ENCODE assay signal across 8 mouse cellular contexts in the genomic region with DNA sequence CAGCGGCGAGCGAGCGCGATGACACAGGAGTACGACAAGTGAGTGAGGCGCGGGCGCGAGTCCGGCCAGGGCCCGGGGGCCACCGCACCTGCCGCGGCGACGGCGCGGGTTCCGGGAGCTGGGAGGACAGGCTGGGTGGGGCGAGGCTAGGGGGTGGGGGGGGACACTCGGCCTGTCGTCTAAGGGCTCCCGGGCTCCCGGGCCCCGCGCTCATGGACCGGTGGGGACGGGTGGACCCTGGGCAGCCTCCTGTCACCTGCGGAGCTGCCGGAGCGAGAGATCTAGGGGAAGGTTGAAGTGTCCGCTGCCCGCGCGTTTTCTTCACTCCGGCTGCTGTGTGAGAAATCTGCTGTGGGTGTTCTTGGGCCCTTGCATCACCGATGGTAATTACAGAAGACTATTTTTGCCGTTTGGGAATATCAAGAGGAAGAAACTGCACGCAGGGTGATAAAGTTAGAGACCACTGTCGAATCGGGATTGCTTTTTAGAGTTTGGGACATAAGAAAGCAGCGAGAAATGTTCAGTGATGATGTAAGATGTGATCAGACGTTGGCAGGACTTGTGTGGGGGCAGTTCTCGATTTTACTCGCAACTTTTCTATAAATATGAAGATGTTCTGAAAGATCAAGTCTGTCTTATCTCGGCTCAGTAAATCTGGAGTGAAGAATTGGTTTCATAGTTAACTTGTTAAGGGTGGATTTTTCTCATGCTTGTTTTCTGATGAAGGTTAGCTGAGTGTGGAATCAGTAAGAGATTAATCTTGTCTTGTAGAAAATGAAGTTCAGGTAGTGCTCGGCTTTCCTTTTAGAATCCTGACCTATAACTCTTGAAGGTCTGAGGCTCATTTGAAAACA. TPM values are rescaled to one million over a fixed set of nuclear protein-coding genes. Genes with fewer than 3 reads are reported as not detected.
DNase-seq lines count a peak whose midpoint lies in the region; ATAC-seq and TF ChIP-seq lines count a peak whose summit lies in the region.

No protein-coding gene starts in this region.

- peak overlapping the region; percentile 69 for H3K4me3 ChIP-seq in kidney, adult 2 months (ENCODE audit: insufficient read depth, low read depth, low read length)
- H3K4me3 ChIP-seq in forebrain, embryonic 14.5 days (ENCODE audit: low read depth, low read length), result peak overlapping the region; percentile 65
- H3K4me3 ChIP-seq in liver, embryonic 12.5 days, result peak overlapping the region; percentile 68
- peak overlapping the region; percentile 62 for H3K4me3 ChIP-seq in stomach, postnatal 0 days (ENCODE audit: low read depth, low read length)

- TF ChIP-seq CTCF in kidney, adult 2 months (conservative IDR thresholded peaks at IDR 0.05; ENCODE audit: insufficient read depth, insufficient read length, low read depth, low read length), result no peak
- no peak for TF ChIP-seq CTCF in stomach, postnatal 0 days (IDR thresholded peaks at IDR 0.05; ENCODE audit: low read depth)

- peak overlapping the region; percentile 62 for H3K9ac ChIP-seq in forebrain, embryonic 14.5 days (ENCODE audit: low read length)
- peak overlapping the region; percentile 81 for H3K9ac ChIP-seq in liver, embryonic 12.5 days
- peak overlapping the region; percentile 67 for H3K9ac ChIP-seq in stomach, postnatal 0 days (ENCODE audit: low read length)

- TF ChIP-seq POLR2A in kidney, adult 2 months (IDR thresholded peaks at IDR 0.05; ENCODE audit: low read depth, low read length), result no peak

- H3K27ac ChIP-seq in kidney, adult 2 months (ENCODE audit: insufficient read depth, low read depth, low read length), result no peak overlapping the region
- no peak overlapping the region for H3K27ac ChIP-seq in forebrain, embryonic 14.5 days (ENCODE audit: low read depth, low read length)
- no peak overlapping the region for H3K27ac ChIP-seq in liver, embryonic 12.5 days
- H3K27ac ChIP-seq in stomach, postnatal 0 days (replicated peaks), result peak overlapping the region; percentile 76

- no peaks in the 10 kb centered on the region for H3K9me3 ChIP-seq in forebrain, embryonic 14.5 days (replicated peaks; ENCODE audit: control insufficient read depth, low read length)
- no peaks in the 10 kb centered on the region for H3K9me3 ChIP-seq in liver, embryonic 12.5 days (replicated peaks)
- no peaks in the 10 kb centered on the region for H3K9me3 ChIP-seq in stomach, postnatal 0 days (ENCODE audit: control insufficient read depth, low read length)

- ATAC-seq in forebrain, embryonic 14.5 days, result peak; percentile 66
- ATAC-seq in liver, embryonic 12.5 days, result peak; percentile 44
- ATAC-seq in stomach, postnatal 0 days (ENCODE audit: low FRiP score, low TSS enrichment), result no peak

- no peaks in the 10 kb centered on the region for H3K36me3 ChIP-seq in kidney, adult 2 months (ENCODE audit: control insufficient read depth, insufficient read depth, low read length)
- H3K36me3 ChIP-seq in forebrain, embryonic 14.5 days (ENCODE audit: control insufficient read depth, insufficient read depth, low read length), result no peaks in the 10 kb centered on the region
- no peaks in the 10 kb centered on the region for H3K36me3 ChIP-seq in liver, embryonic 12.5 days
- peaks cover 3% of the 10 kb centered on the region for H3K36me3 ChIP-seq in stomach, postnatal 0 days (ENCODE audit: control insufficient read depth, insufficient read depth, low read length)

- H3K27me3 ChIP-seq in kidney, adult 2 months (replicated peaks; ENCODE audit: control insufficient read depth, insufficient read depth, low read length), result peaks cover 2% of the 10 kb centered on the region; the same call in 1 of the 2 replicates
- peaks cover 10% of the 10 kb centered on the region for H3K27me3 ChIP-seq in forebrain, embryonic 14.5 days (replicated peaks; ENCODE audit: control insufficient read depth, insufficient read depth, low read length)
- peaks cover 55% of the 10 kb centered on the region for H3K27me3 ChIP-seq in liver, embryonic 12.5 days (replicated peaks)
- no peaks in the 10 kb centered on the region for H3K27me3 ChIP-seq in stomach, postnatal 0 days (ENCODE audit: control insufficient read depth, insufficient read depth, low read length)

- H3K4me2 ChIP-seq in forebrain, embryonic 14.5 days (ENCODE audit: low read length), result peak overlapping the region; percentile 84
- H3K4me2 ChIP-seq in liver, embryonic 12.5 days, result peak overlapping the region; percentile 97
- H3K4me2 ChIP-seq in stomach, postnatal 0 days (replicated peaks; ENCODE audit: low read depth), result peak overlapping the region; percentile 75

- H3K4me1 ChIP-seq in kidney, adult 2 months (ENCODE audit: control insufficient read depth, insufficient read depth, low read length), result no peaks in the 10 kb centered on the region; the same call in 1 of the 2 replicates
- 0 out of 2 replicates have a peak, but pooled peaks cover 4% of the 10 kb centered on the region for H3K4me1 ChIP-seq in forebrain, embryonic 14.5 days (ENCODE audit: control insufficient read depth, insufficient read depth, low read length)
- peaks cover 22% of the 10 kb centered on the region; the same call in 1 of the 2 replicates for H3K4me1 ChIP-seq in liver, embryonic 12.5 days
- no peaks in the 10 kb centered on the region for H3K4me1 ChIP-seq in stomach, postnatal 0 days (replicated peaks; ENCODE audit: control insufficient read depth, insufficient read depth)

- no peak for TF ChIP-seq EP300 in stomach, postnatal 0 days (optimal IDR thresholded peaks at IDR 0.05)

- 5% methylated on average over 48 of the region's 48 CpGs for WGBS in kidney, adult 2 months
- WGBS in forebrain, embryonic 14.5 days, result 6% methylated on average over 36 of the region's 48 CpGs
- 5% methylated on average over 45 of the region's 48 CpGs for WGBS in liver, embryonic 12.5 days (ENCODE audit: insufficient replicate concordance)
- WGBS in stomach, postnatal 0 days, result 5% methylated on average over 47 of the region's 48 CpGs

- no peak for DNase-seq in kidney, adult 2 months
- DNase-seq in kidney, postnatal 10 days, result no peak
- DNase-seq in Muller cell, postnatal 12 days (ENCODE audit: inconsistent ontology term), result peak; percentile 21
- DNase-seq in forebrain, embryonic 14.5 days (ENCODE audit: low spot score), result peak; percentile 16
- DNase-seq in stomach, postnatal 0 days (ENCODE audit: low spot score), result no peak
- no peak for DNase-seq in cerebellum, adult 11-12 months
- DNase-seq in c-Kit-positive CD71-positive TER-119-positive erythroid progenitor cells, embryonic 14.5 days (ENCODE audit: low spot score), result no peak

RNA-seq across cellular contexts. Expression of gene Grhl1, which starts 0.6 kb away (rescaled TPM):
- polyA plus RNA-seq in kidney, adult 2 months (2012; rRNA removed), result 0.67 and 0.72 TPM in 2 replicates
- polyA plus RNA-seq in forebrain, embryonic 14.5 days (2014; fragmentation: Nextera tagmentation; extraction: Ambion mirVana), result 0.72 and 0.79 TPM in 2 replicates
- polyA plus RNA-seq in liver, embryonic 12.5 days (2016; fragmentation: Nextera tagmentation; extraction: Ambion mirVana), result 0.45 and 0.72 TPM in 2 replicates
- 28.6 and 28.9 TPM in 2 replicates for polyA plus RNA-seq in stomach, postnatal 0 days (2015; fragmentation: Nextera tagmentation; extraction: Ambion mirVana)

Comparison
In these comparisons a context has a peak if more than half of its experiments do, and no peak if none do; other contexts are left out.
1. DNase-seq: peak in Muller cell, postnatal 12 days (single experiment) and forebrain, embryonic 14.5 days (single experiment); none in kidney, adult 2 months (single experiment), kidney, postnatal 10 days (single experiment), stomach, postnatal 0 days (single experiment), cerebellum, adult 11-12 months (single experiment) and c-Kit-positive CD71-positive TER-119-positive erythroid progenitor cells, embryonic 14.5 days (single experiment).
2. RNA of gene Grhl1, which starts 0.6 kb away (polyA plus RNA-seq): 28.6 to 28.9 TPM in stomach, postnatal 0 days; 0.72 to 0.79 TPM in forebrain, embryonic 14.5 days, 0.67 to 0.72 TPM in kidney, adult 2 months and 0.45 to 0.72 TPM in liver, embryonic 12.5 days; every median in the first group is over 10 times any median in the second.
3. Peak in every context shown above with its lines, with median percentiles within 50 percentile points of each other: H3K4me3 ChIP-seq, H3K4me2 ChIP-seq and H3K9ac ChIP-seq.